Mouse (Mus musculus): Measurements from ENCODE around the gene Uap1l1. TPM values are rescaled to one million over a fixed set of nuclear protein-coding genes. Genes with fewer than 3 reads are reported as not detected.

The Uap1l1 gene
- total RNA-seq, 4 experiments from 2014 or later = 3.6 to 11.9 (median 4.8) TPM

- DNase-seq (ENCODE audit: low spot score in 2 of 2) = peak; percentile 53 to 66
Observed at GRCm38 (mm10) chr2:25371764-25372643, 6.5 kb upstream of the Uap1l1 start, which contains the start of gene Sapcd2. Gene Sapcd2 (plus strand): TSS chr2:25372321.

GRCm38 (mm10) chr2:25369996-25370395 lies 4.5 kb upstream of the Uap1l1 start:
- DNase-seq (ENCODE audit: low spot score in 2 of 2) = no peak

DNA sequence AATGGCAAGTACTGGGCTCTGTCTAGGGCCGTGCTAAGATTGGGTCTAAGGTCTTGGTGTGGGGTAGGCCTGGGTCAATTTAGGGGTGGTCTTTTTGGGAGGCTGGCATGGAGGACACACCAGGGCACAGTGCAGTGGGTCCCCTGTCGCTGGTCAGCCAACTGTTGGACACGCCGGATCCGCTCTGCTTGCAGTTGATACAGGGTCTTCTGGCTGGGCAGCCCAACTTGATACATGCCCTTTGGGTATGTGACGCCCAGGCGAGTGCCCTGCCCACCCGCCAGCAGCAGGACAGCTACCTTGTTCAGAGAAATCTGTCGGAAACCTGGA lies 756 bp downstream of the Uap1l1 start:
- DNase-seq (ENCODE audit: low spot score in 2 of 2) = no peak

DNA sequence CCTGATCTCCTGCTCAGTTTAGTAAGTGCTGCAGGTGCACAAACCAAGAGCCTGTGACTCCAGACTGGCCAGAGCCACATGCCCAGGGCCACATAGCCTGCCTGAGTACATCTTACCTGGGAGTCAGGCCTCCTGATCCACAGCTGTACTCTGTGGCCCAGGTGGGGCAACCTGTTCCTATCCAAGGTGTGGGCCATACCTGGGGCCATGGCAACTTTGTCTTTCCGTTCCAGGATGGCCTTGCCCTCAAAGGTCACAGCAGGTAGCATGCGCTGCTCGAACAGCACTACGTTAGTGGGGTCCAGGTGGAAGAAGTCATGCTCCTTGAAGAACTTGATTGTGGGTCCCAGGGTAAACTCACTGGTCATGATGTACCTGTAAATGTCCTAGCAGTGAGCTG lies 1.2 kb downstream of the Uap1l1 start:
- DNase-seq (ENCODE audit: low spot score in 2 of 2) = no peak

GRCm38 (mm10) chr2:25363478-25364178 lies 1.9 kb downstream of the Uap1l1 start:
- no peak for DNase-seq (ENCODE audit: low spot score in 2 of 2)

GRCm38 (mm10) chr2:25359848-25360247 lies 5.6 kb downstream of the Uap1l1 start:
- no peak for DNase-seq (ENCODE audit: low spot score in 2 of 2)

GRCm38 (mm10) chr2:25356208-25357079 lies 9.0 kb downstream of the Uap1l1 start, which contains the start of gene Dpp7:
Gene Dpp7 (minus strand): TSS chr2:25356359.
- DNase-seq (ENCODE audit: low spot score in 2 of 2) = peak; percentile 72 to 74

GRCm38 (mm10) chr2:25355419-25356066 lies 9.9 kb downstream of the Uap1l1 start:
- no peak for DNase-seq (ENCODE audit: low spot score in 2 of 2)

DNA sequence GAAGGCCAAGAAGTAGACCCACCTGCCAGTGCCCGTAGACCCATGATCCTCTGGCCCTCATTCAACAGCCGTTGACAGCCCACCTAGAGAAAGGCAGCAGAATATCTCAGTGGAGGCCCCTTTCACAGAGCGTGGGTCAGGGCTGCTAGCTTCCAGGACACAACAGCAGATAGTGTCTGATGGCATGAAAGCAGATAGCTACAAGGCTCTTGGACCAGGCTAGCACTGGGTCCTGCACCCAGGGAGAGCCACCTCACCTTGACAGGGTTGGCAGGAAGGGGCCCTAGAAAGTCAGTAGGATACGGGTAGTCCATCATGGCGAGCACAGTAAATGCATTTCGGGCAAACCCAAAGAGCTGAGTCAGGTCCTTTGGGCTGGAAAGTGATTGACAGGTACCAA lies 11.3 kb downstream of the Uap1l1 start:
- DNase-seq (ENCODE audit: low spot score in 2 of 2) = no peak

DNA sequence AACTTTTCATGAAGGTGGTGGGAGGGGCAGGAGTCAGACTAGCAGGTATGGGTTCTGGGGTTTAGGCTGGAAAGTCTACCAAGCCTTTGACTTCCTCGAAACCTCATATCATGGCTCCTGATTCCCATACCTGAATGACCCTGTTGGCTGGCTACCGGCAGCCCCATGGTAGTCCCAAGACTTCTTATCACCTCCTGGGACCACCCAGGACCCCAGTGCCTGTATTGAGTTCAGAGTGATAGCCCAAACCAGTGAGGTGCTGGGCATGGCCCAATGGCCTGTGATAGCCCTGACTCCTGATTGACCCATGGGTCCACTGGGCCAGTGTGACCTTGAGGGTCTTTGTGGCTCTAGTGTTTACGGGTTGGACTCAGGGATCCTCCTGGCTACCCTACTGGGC lies 14.8 kb downstream of the Uap1l1 start:
- no peak for DNase-seq (ENCODE audit: low spot score in 2 of 2)

DNA sequence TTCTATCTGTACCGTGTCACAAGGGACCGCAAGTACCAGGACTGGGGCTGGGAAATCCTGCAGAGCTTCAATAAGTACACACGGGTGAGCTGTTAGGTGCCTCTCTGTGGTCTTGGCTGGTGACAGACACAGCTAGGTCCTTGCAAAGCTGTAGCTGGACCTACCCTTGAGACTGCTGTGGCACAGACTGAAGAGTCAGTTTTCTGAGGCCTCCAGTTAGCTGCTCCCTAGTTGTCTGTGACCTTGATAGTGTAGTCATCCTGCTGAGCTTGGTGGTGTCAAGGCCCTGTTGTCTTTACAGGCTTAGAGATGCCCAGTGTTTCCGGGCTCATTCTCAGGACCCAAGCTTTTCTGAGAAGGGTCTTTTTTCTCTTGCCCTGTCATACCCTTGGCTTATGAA lies 16.0 kb downstream of the Uap1l1 start:
- no peak for DNase-seq (ENCODE audit: low spot score in 2 of 2)

- no peak for DNase-seq (ENCODE audit: low spot score in 2 of 2)
Observed at GRCm38 (mm10) chr2:25348162-25348561, 17.3 kb downstream of the Uap1l1 start.

GRCm38 (mm10) chr2:25338303-25338702 lies 27.2 kb downstream of the Uap1l1 start:
- DNase-seq (ENCODE audit: low spot score in 2 of 2) = no peak

DNA sequence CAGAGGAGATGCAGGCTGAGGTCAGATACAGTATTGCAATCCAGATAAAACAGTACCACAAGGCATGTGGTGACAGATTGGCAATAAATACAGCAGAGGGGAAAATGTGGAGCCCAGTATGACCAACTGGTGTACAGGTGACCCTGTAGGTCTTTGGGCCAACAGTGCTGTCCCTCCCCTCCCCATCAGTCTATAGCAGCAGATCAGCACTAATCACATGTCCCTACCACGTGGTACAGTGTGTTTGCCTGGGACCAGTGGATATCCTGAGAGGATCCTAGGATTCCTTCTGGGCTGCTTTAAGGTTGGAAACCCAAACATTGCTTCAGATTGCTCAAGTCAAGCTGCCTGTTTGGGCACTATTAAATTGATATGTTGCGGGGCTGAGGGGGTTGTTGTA lies 31.9 kb downstream of the Uap1l1 start:
- DNase-seq (ENCODE audit: low spot score in 2 of 2) = no peak

DNA sequence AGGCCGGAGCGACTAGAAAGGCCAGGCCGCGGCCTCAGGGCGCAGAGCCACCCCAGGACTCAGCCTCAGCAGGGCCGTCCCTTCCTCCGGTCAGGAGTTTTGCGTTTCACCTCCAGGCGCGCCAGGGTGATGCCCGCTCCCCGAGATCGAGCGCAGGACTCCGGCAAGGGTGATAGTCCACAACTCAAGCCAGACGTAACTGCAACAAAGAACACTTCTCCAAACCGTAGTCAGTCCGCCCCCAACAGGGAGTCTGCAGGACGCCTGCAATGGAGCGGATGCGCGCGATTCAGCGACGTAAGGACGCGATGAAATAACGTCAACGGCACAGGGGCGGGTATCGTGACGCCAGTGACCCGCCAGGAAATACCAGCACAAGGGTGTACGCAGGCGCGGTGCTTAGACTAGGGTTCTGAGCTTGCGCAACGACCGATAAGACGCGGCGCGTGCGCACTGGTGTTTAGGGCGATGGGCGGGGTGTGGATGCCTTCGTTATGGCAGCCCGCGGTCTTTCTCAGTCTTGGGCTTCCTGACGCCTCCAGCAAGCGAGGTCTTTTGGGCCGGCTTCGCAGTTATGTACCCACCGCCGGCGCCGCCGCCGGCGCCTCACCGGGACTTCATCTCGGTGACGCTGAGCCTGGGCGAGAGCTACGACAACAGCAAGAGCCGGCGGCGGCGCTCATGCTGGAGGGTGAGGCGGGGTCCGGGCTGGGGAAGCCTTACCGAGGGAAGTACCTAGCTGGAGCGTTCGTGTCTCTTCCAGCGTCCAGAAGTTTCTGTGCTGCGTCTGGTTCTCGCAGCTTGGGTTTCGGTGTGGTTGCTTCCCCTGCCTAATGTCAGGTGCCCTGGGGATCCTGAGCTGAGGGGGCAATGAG lies 33.0 kb downstream of the Uap1l1 start, which contains the start of gene Man1b1:
Man1b1 (plus strand) TSS at position 53 of the 875 bp plus-strand sequence.
- peak; percentile 98 for DNase-seq (ENCODE audit: low spot score in 2 of 2)

GRCm38 (mm10) chr2:25331470-25331869 lies 34.0 kb downstream of the Uap1l1 start:
- DNase-seq (ENCODE audit: low spot score in 2 of 2) = no peak

GRCm38 (mm10) chr2:25328440-25328839 lies 37.0 kb downstream of the Uap1l1 start:
- no peak for DNase-seq (ENCODE audit: low spot score in 2 of 2)

GRCm38 (mm10) chr2:25326036-25326435 lies 39.4 kb downstream of the Uap1l1 start:
- DNase-seq (ENCODE audit: low spot score in 2 of 2) = no peak

DNA sequence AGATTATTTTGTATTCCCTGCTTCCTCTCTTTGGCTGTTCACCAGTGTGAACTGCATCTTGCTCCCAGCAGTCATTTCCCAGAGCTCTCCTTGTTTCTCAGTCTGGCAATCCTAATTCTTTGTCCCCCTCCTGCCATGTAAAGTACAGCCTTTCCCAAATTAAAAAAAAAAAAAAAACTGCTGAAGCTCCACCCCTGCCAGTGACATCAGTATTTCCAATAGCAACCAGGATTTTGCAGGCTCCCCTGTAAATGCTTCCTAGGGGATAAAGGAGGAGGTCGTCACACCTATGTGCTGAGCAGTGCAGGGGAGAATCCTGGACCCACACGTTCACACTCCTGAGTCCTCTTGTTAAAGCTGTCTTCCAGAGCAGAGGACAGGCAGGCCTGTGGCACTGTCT lies 45.4 kb downstream of the Uap1l1 start:
- DNase-seq (ENCODE audit: low spot score in 2 of 2) = no peak

Data from gastrocnemius, adult 8-10 months (tissue).